Mouse (Mus musculus): ENCODE measurements around the gene 4932415D10Rik.

4932415D10Rik gene

GRCm38 (mm10) chr10:82316482-82316881 lies at the start of gene 4932415D10Rik:
Gene 4932415D10Rik, minus strand, starts transcription at chr10:82316582.
- DNase-seq (ENCODE audit: low spot score in 2 of 2), result no peak

DNA sequence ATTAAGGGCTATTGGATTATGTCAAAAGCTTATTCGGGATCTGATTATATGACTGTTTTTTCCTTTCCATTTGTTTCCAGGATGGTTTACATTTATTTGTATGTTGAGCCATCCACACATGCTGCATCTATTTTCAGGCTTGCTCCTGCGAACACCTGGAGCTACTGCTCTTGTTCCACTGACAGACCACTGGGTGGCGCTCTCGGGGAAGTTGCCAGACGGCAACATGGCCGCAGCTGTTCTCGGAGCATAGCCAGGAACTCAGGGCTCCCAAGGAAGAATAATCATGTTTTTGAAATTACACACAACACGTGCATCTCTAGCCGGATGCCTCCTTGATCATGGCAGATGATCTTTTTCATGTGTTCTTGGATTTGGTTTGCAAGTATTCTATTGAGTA lies 45.5 kb upstream of the 4932415D10Rik start:
- DNase-seq (ENCODE audit: low spot score in 2 of 2), result no peak

GRCm38 (mm10) chr10:82355401-82355800 lies 39.0 kb upstream of the 4932415D10Rik start:
- DNase-seq (ENCODE audit: low spot score in 2 of 2), result no peak

DNA sequence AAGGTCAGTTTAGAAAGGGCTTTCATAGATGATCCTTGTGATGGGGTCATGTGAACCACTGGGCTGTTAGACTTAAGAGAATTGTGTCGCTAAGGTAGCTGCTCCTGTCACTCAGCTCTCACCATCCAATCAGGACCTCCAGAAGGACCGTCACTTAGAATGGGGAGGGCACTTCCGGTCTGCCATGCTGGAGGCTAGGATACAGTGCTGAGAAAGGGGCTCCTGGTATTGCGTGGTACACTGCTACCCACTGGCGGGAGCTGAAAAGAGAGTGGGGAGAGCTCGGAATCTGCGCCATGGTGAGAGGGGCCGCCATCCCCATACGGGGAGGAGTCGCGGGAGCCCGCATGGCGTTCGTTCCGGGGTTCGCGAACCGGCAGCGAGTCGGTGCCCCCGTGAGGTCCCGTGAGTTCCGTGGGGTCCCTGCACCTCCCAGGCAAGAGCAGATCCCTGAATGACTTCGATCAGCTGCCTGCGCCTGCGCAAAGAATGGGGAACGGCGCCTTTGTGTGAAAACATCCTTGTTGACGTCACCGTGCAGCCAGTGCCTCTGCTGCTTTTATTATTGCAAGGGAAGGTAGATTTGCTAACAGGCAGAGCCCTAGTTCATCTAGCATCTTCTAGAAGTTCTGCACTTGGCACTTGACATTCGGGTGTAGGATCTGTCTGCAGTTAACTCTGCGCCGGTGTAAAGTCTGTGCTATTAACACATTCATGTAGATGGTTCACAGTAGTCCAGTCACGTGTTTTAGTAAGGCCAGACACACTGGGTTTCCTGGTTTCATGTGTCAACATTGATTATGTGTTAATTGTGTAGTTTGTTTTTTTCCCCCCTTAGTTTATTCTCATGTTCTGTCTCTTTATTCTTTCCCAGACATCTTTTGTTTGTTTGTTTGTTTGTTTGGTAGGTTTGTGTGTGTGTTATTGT lies 38.0 kb upstream of the 4932415D10Rik start, which contains the start of gene Gm4924:
Gene Gm4924 (plus strand): TSS at position 173 of the 928 bp plus-strand sequence.
- peak; percentile 71 to 72 for DNase-seq (ENCODE audit: low spot score in 2 of 2)

DNA sequence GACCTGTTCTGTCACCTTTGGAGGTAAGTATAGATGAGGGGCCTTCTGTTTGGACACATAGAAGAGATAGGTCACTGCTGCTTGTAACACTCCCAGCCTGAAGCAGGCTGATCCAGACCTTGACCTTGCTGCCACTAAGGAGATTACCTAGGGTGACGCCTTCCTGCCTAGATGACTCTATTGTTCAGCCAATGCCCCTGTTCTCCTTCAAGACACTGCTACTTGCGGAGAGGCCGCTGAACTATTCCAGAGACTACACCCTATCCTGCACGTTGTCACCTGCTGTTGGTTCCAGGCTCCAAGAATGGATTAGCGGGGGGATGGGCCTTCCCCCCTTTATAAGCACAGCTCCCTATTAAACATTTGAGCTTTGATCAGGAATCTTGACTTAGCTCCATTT lies 13.4 kb upstream of the 4932415D10Rik start:
- DNase-seq (ENCODE audit: low spot score in 2 of 2), result no peak

DNA sequence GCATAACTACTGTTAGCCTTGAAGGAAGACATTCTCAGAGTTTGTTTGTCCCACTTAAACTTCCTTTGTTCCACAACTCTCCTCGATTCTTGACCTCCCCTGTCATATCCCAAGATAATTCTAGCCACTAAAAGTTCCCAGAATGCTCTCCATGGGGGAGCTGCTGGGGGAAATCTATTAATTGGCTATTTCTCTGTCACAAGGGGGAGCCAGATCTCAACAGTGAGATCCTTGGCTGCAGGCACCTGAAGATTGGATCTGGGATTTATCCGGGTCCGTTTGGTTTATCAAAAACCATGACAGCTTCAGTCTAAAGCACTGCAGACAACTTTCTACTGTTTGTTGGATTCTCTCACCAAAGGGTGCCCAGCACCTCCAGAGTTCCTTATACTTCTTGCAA lies 3.8 kb upstream of the 4932415D10Rik start:
- DNase-seq (ENCODE audit: low spot score in 2 of 2), result no peak

- DNase-seq (ENCODE audit: low spot score in 2 of 2), result no peak
Observed at GRCm38 (mm10) chr10:82296440-82296839, 19.9 kb downstream of the 4932415D10Rik start.

GRCm38 (mm10) chr10:82257331-82257730 lies 59.1 kb downstream of the 4932415D10Rik start:
- no peak for DNase-seq (ENCODE audit: low spot score in 2 of 2)

DNA sequence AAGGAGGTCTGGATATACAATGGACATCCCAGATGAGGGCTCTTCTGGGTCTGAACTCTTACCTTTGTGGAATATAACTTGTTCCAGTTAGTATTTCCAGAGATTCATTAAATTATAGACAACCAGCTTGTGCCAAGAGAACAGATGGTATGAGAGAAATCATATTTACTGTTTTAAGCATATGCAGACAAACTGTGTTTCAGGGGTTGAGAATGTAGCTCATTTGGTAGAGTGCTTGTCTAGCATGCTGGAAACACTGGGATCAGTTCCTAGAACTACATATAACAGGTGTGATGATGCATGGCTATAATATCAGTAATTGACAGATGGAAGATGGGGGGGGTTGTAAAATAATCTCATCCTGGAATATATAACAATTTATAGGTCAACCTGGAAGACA lies 71.4 kb downstream of the 4932415D10Rik start:
- no peak for DNase-seq (ENCODE audit: low spot score in 2 of 2)

DNA sequence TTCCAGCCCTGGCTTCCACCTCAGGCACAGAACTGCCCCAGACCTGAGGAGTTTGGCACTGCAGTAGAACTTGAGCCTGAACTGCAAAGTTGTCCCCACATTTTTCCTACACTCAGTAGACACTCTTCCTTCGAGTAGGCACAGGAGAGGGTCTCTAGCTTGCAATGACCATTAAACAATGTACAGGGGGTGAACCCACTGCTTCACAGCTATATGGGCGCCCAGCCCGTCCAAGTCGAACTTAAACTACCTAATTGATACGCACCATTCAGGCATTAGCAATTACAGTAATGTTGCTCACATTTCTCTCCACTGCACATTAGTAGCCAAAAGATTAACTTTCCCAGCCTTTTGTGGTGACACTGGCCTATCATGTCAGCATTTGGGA lies 75.0 kb downstream of the 4932415D10Rik start:
- no peak for DNase-seq (ENCODE audit: low spot score in 2 of 2)

GRCm38 (mm10) chr10:82240742-82241400 lies 75.5 kb downstream of the 4932415D10Rik start, which contains the start of gene Zfp938:
Gene Zfp938, minus strand, starts transcription at chr10:82241280.
- peak; percentile 51 to 73 for DNase-seq (ENCODE audit: low spot score in 2 of 2)
